Mouse (Mus musculus): ENCODE data around the gene Ssx2ip.

Gene Ssx2ip

GRCm38 (mm10) chr3:146440422-146440821 is 36.0 kb downstream of the Ssx2ip start:
- no peak for DNase-seq

GRCm38 (mm10) chr3:146442484-146442883 is 38.0 kb downstream of the Ssx2ip start:
- DNase-seq = no peak

GRCm38 (mm10) chr3:146442936-146443335 is 38.5 kb downstream of the Ssx2ip start:
- DNase-seq = no peak

- no peak for DNase-seq
Measured at GRCm38 (mm10) chr3:146443380-146443779, 38.9 kb downstream of the Ssx2ip start.

GRCm38 (mm10) chr3:146444880-146445279 is 40.4 kb downstream of the Ssx2ip start:
- no peak for DNase-seq

- no peak for DNase-seq
Measured at GRCm38 (mm10) chr3:146447156-146447555, 42.7 kb downstream of the Ssx2ip start.

GRCm38 (mm10) chr3:146447598-146447997 is 43.2 kb downstream of the Ssx2ip start:
- no peak for DNase-seq

- DNase-seq = no peak
Measured at GRCm38 (mm10) chr3:146448372-146448771, 43.9 kb downstream of the Ssx2ip start.

- DNase-seq = no peak
Measured at GRCm38 (mm10) chr3:146448969-146449368, 44.5 kb downstream of the Ssx2ip start.

- no peak for DNase-seq
Measured at GRCm38 (mm10) chr3:146449745-146450250, 45.4 kb downstream of the Ssx2ip start, which contains the start of gene Ctbs. Ctbs (plus strand) TSS chr3:146449795.

- peak; percentile 89 for DNase-seq
Measured at GRCm38 (mm10) chr3:146450371-146450841, 46.0 kb downstream of the Ssx2ip start.

- DNase-seq = no peak
Measured at GRCm38 (mm10) chr3:146451375-146451774, 46.9 kb downstream of the Ssx2ip start.

GRCm38 (mm10) chr3:146462939-146463338 is 58.5 kb downstream of the Ssx2ip start:
- no peak for DNase-seq

GRCm38 (mm10) chr3:146469226-146469625 is 64.8 kb downstream of the Ssx2ip start:
- DNase-seq = no peak

- no peak for DNase-seq
Measured at GRCm38 (mm10) chr3:146472657-146473056, 68.2 kb downstream of the Ssx2ip start.

- no peak for DNase-seq
Measured at GRCm38 (mm10) chr3:146473741-146474140, 69.3 kb downstream of the Ssx2ip start.

GRCm38 (mm10) chr3:146474428-146474827 is 70.0 kb downstream of the Ssx2ip start:
- no peak for DNase-seq

- DNase-seq = no peak
Measured at GRCm38 (mm10) chr3:146482044-146482443, 77.6 kb downstream of the Ssx2ip start.

- DNase-seq = no peak
Measured at GRCm38 (mm10) chr3:146486464-146486863, 82.0 kb downstream of the Ssx2ip start.
